Mouse (Mus musculus): ENCODE results near the gene B230217C12Rik.
"Not testable (repeated sequence)": the region's sequence is repeated elsewhere in the genome, so short reads cannot be mapped to it uniquely, and the experiment has no call there.

Gene B230217C12Rik

GRCm38 (mm10) chr11:97867591-97867990 is 27.0 kb downstream of the B230217C12Rik start:
- DNase-seq (ENCODE audit: low spot score): no peak

- not testable (repeated sequence) for DNase-seq (ENCODE audit: low spot score)
These were observed 31.8 kb downstream of the B230217C12Rik start for GRCm38 (mm10) chr11:97872378-97872777.

GRCm38 (mm10) chr11:97874396-97874795 is 33.8 kb downstream of the B230217C12Rik start:
- no peak for DNase-seq (ENCODE audit: low spot score)

- no peak for DNase-seq (ENCODE audit: low spot score)
These were observed 36.8 kb downstream of the B230217C12Rik start for GRCm38 (mm10) chr11:97877341-97877740.

DNA sequence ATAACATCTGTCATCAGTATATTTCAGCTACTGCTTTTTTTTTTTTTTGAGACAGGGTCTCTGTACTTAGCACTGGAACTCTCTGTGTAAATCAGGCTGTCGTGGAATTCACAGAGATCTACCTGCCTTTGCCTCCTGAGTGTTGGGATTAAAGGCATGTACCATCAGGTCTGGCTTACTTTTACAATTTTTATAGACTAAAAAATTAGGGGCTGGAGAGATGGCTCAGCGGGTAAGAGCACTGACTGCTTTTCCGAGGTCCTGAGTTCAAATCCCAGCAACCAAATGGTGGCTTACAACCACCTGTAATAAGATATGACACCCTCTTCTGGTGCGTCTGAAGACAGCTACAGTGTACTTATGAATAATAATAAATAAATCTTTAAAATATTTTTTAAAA is 39.8 kb downstream of the B230217C12Rik start:
- no peak for DNase-seq (ENCODE audit: low spot score)

DNA sequence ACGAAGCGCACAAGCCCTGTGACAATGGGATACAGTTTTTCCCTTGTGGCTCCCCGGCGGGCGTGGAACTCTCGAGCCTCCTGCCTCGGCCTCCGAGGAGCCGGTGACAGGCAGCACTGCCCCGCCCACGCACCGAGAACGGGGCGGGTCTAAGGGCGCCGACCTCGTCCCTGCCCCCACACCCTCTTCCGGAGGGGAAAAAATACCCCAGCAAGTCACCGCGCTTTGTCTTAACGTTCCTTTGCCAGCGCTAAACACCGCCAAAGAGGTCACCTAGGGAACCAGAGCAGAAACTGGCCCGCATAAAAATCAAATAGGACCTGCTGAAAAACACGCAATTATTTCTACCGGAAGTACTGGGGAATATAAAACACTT is 43.0 kb downstream of the B230217C12Rik start:
- DNase-seq (ENCODE audit: low spot score): peak; percentile 85

GRCm38 (mm10) chr11:97883918-97884600 is 43.5 kb downstream of the B230217C12Rik start, which contains the start of gene Fbxo47:
Gene Fbxo47, minus strand, starts transcription at chr11:97884154.
- peak; percentile 96 for DNase-seq (ENCODE audit: low spot score)

DNA sequence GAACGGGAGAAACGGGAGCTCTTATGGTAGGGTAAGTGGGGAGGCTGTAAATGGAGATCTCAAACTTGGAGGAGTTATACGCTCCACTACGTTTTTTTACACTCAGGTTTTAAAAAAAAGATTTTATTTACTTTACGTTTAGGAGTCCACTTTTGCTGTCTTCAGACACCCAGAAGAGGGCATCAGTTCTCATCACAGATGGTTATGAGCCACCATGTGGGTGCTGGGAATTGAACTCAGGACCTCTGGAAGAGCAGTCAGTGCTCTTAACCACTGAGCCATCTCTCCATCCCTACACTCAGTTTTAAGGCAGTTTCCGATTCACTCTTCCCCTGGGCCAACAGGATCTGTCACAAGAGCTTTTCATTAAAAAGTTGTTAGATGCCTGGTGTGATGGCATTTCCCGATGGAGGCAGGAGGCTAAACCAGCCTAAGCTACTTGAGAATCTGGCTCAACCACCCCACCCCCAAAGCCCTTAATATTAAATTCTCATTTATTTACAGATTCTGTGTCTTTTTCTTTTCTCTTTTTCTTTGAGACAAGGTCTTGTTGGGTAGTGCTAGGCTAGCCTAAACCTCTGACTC is 44.1 kb downstream of the B230217C12Rik start:
- DNase-seq (ENCODE audit: low spot score): no peak

DNA sequence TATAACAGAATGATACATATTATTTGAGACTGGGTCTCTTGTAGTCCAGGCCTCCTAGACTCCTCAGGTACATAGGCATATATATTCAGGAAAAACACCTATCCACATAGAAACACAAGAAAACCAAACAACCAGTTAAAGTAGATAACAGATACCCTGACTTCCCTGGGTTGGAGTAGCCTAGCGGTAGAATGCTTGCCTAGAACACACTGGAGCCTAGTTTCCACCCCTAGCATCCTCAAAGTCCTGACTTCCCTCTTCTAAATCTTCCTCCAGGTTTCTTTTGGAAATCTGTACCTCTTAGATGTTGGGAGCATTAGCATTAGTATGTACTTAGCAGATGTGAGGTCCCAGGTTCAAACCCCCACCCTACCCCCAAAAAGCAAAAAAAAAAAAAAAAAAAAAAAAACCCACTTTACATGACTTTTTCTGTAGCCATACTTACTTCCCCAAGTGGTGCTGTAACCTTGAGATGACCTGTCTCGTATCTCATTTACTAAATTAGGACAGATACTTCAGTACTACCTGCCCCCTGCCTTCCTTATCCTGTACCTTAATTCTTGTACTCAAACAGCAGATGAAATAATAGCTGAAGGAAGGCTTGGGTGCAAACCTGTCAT is 44.8 kb downstream of the B230217C12Rik start:
- no peak for DNase-seq (ENCODE audit: low spot score)

- no peak for DNase-seq (ENCODE audit: low spot score)
These were observed 51.2 kb downstream of the B230217C12Rik start for GRCm38 (mm10) chr11:97891821-97892220.
